Mouse (Mus musculus) MEL (cell line): ENCODE measurements at regions not wholly inside any gene's neighbourhood (a gene's known extent, or its start where the extent isn't known, plus 50 kb on each side); places are given as distances from the start of the nearest gene placed in this dataset.
"Not testable (repeated sequence)": the region's sequence is repeated elsewhere in the genome, so short reads cannot be mapped to it uniquely, and the experiment has no call there.

Experiments
- CHD1 ChIP-seq: IDR thresholded peaks from 2 replicates; pipeline ENCODE4 v1.6.1; 2012; ENCODE audit warnings: low read depth, mild to moderate bottlenecking, inconsistent platforms, low read length, improper control_type of control experiment
- CTCF ChIP-seq, 3 experiments: IDR thresholded peaks in 2 of 3; conservative IDR thresholded peaks in 1 of 3; 2 replicates each; pipeline ENCODE4 v1.5.1; 2011 to 2012; ENCODE audit warnings: low read length in 3 of 3, low read depth in 2 of 3, mild to moderate bottlenecking in 2 of 3, improper control_type of control experiment in 1 of 3, inconsistent platforms in 1 of 3, mixed read lengths in 1 of 3, moderate library complexity in 1 of 3; ENCODE audit not compliant: control insufficient read depth in 1 of 3, insufficient read depth in 1 of 3, poor library complexity in 1 of 3, severe bottlenecking in 1 of 3
- EP300 ChIP-seq, 2 experiments: IDR thresholded peaks; 2 replicates each; pipeline ENCODE4 v1.6.1; 2011; ENCODE audit warnings: improper control_type of control experiment in 2 of 2, low read length in 2 of 2, low read depth in 1 of 2, mild to moderate bottlenecking in 1 of 2
- ETS1 ChIP-seq: IDR thresholded peaks from 2 replicates; pipeline ENCODE4 v1.6.1; 2012; ENCODE audit warnings: low read depth, mild to moderate bottlenecking, inconsistent platforms, low read length, improper control_type of control experiment, moderate library complexity
- GATA1 ChIP-seq: IDR thresholded peaks from 2 replicates; pipeline ENCODE4 v1.6.1; 2011; ENCODE audit warnings: low read depth, low read length, improper control_type of control experiment
- MAZ ChIP-seq: IDR thresholded peaks from 2 replicates; pipeline ENCODE4 v1.6.1; 2012; ENCODE audit warnings: low read depth, mild to moderate bottlenecking, inconsistent platforms, low read length, improper control_type of control experiment
- MYB ChIP-seq: IDR thresholded peaks from 2 replicates; pipeline ENCODE4 v1.6.1; 2011; ENCODE audit warnings: mild to moderate bottlenecking, low read depth, low read length, improper control_type of control experiment
- MYC ChIP-seq: IDR thresholded peaks from 2 replicates; pipeline ENCODE4 v1.6.1; 2011; ENCODE audit warnings: low read depth, mild to moderate bottlenecking, low read length, improper control_type of control experiment, moderate library complexity
- NRF1 ChIP-seq: IDR thresholded peaks from 2 replicates; pipeline ENCODE4 v1.6.1; 2014; ENCODE audit warnings: low read depth, mild to moderate bottlenecking, inconsistent platforms, low read length, improper control_type of control experiment, moderate library complexity; ENCODE audit not compliant: poor library complexity, insufficient read depth, severe bottlenecking
- POLR2A ChIP-seq, 2 experiments: IDR thresholded peaks; 2 replicates each; pipeline ENCODE4 v1.6.1; 2011 to 2012; ENCODE audit warnings: low read length in 2 of 2, mild to moderate bottlenecking in 2 of 2, control low read depth in 1 of 2, improper control_type of control experiment in 1 of 2, low read depth in 1 of 2, moderate library complexity in 1 of 2; ENCODE audit not compliant: control insufficient read depth in 1 of 2, insufficient read depth in 1 of 2, poor library complexity in 1 of 2
- POLR2AphosphoS2 ChIP-seq: IDR thresholded peaks from 2 replicates; pipeline ENCODE4 v1.6.1; 2011; ENCODE audit warnings: low read length, improper control_type of control experiment
- RAD21 ChIP-seq: IDR thresholded peaks from 2 replicates; pipeline ENCODE4 v1.6.1; 2011; ENCODE audit warnings: mild to moderate bottlenecking, low read depth, low read length, improper control_type of control experiment

- not testable (repeated sequence) for TF ChIP-seq MYC; RAD21; CHD1; POLR2A (IDR thresholded peaks at IDR 0.05; ENCODE audit: control insufficient read depth in 1 of 2, insufficient read depth in 1 of 2, low read depth in 1 of 2, low read length in 2 of 2, poor library complexity in 1 of 2); CTCF (IDR thresholded peaks at IDR 0.05 in 2 of 3, conservative IDR thresholded peaks at IDR 0.05 in 1 of 3; ENCODE audit: control insufficient read depth in 1 of 3, insufficient read depth in 1 of 3, low read depth in 2 of 3, low read length in 3 of 3, poor library complexity in 1 of 3, severe bottlenecking in 1 of 3); MYB; EP300 (IDR thresholded peaks at IDR 0.05; ENCODE audit: low read depth in 1 of 2, low read length in 2 of 2); ETS1; GATA1; MAZ; POLR2AphosphoS2; NRF1
These were observed 464.8 kb downstream of the Adam6a start for GRCm38 (mm10) chr12:114008491-114008890.
